Comparison of ENCODE assay signal across 8 mouse cellular contexts in the genomic region with DNA sequence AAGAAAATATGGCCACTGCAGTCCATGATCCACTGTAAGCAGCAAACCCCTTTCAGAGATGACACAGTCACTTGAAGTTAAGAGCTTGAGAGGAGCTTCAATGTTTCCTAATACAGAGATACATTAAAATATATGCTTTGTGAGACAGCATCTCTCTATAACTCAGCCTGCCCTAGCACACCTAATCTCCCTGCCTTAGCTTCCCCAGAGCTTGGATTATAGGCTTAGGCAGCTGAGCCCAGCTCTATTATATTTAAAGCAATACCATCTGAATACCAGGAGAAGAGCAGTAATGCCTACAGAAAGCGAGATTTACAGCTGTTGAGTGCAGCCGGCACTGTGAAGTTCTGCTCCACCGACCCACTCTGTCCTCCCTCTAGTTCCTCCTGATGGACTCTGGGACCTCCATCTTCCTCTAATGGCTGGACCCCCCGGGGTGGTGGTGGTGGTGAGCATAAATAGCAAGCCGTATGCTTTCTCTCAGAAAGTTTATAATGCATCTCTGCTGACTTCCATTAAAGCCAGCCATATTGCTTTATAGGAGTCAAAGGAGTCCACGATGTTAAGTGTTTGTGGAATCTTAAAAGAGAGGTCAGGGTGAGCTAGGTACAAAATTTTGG. TPM values are rescaled to one million over a fixed set of nuclear protein-coding genes. Genes with fewer than 3 reads are reported as not detected.
DNase-seq lines count a peak whose midpoint lies in the region; ATAC-seq and TF ChIP-seq lines count a peak whose summit lies in the region.
"Had no signal": no experiment of that assay in that cellular context is flagged by ENCODE, and none has a peak within 500 bp of the region (broad histone marks: within the 10 kb centered on the region; RNA-seq: fewer than 3 reads in every experiment).

No protein-coding gene starts in this region.

- H3K4me3 ChIP-seq in kidney, postnatal 0 days (replicated peaks; ENCODE audit: low read depth, low read length) = no peak overlapping the region
- peak overlapping the region; percentile 60; the same call in 1 of the 2 replicates for H3K4me3 ChIP-seq in bone marrow macrophage, adult 2 months (ENCODE audit: insufficient read depth, low read length)
- no peak overlapping the region for H3K4me3 ChIP-seq in hindbrain, postnatal 0 days (ENCODE audit: low read length)
- H3K4me3 ChIP-seq in midbrain, embryonic 14.5 days (replicated peaks; ENCODE audit: low read depth, low read length) = peak overlapping the region; percentile 75; the same call in 1 of the 2 replicates
- no peak overlapping the region for H3K4me3 ChIP-seq in forebrain, embryonic 14.5 days (ENCODE audit: low read depth, low read length)

- H3K4me1 ChIP-seq in kidney, postnatal 0 days (replicated peaks; ENCODE audit: insufficient read depth, low read length) = no peaks in the 10 kb centered on the region
- peaks cover 59% of the 10 kb centered on the region for H3K4me1 ChIP-seq in bone marrow macrophage, adult 2 months (ENCODE audit: control insufficient read depth, insufficient read depth, low read length)
- H3K4me1 ChIP-seq in hindbrain, postnatal 0 days (ENCODE audit: insufficient read depth, low read length) = 0 out of 2 replicates have a peak, but pooled peaks cover 10% of the 10 kb centered on the region
- peaks cover 24% of the 10 kb centered on the region for H3K4me1 ChIP-seq in midbrain, embryonic 14.5 days (ENCODE audit: control insufficient read depth, insufficient read depth, low read length)
- H3K4me1 ChIP-seq in forebrain, embryonic 14.5 days (ENCODE audit: control insufficient read depth, insufficient read depth, low read length) = peaks cover 17% of the 10 kb centered on the region

- no peak for ATAC-seq in kidney, postnatal 0 days (replicated peaks; ENCODE audit: low FRiP score, low read depth)
- no peak for ATAC-seq in hindbrain, postnatal 0 days
- no peak for ATAC-seq in midbrain, embryonic 14.5 days (ENCODE audit: low FRiP score, low TSS enrichment)
- ATAC-seq in forebrain, embryonic 14.5 days = no peak

- H3K9ac ChIP-seq in kidney, postnatal 0 days (ENCODE audit: low read depth, low read length) = no peak overlapping the region
- H3K9ac ChIP-seq in hindbrain, postnatal 0 days (replicated peaks; ENCODE audit: low read length) = no peak overlapping the region
- peak overlapping the region; percentile 88; the same call in 1 of the 2 replicates for H3K9ac ChIP-seq in midbrain, embryonic 14.5 days (replicated peaks; ENCODE audit: low read length)
- no peak overlapping the region for H3K9ac ChIP-seq in forebrain, embryonic 14.5 days (ENCODE audit: low read length)

- no peak overlapping the region for H3K4me2 ChIP-seq in kidney, postnatal 0 days (ENCODE audit: low read length)
- peak overlapping the region; percentile 59; the same call in 1 of the 2 replicates for H3K4me2 ChIP-seq in hindbrain, postnatal 0 days (ENCODE audit: low read depth, low read length)
- peak overlapping the region; percentile 70 for H3K4me2 ChIP-seq in midbrain, embryonic 14.5 days (ENCODE audit: low read length)
- H3K4me2 ChIP-seq in forebrain, embryonic 14.5 days (ENCODE audit: low read length) = no peak overlapping the region

- no peak for TF ChIP-seq CTCF in kidney, postnatal 0 days (IDR thresholded peaks at IDR 0.05; ENCODE audit: low read depth)
- TF ChIP-seq CTCF in bone marrow macrophage, adult 2 months (IDR thresholded peaks at IDR 0.05; ENCODE audit: low read depth, low read length) = no peak
- TF ChIP-seq CTCF in hindbrain, postnatal 0 days (IDR thresholded peaks at IDR 0.05; ENCODE audit: low read depth) = no peak

- H3K36me3 ChIP-seq in kidney, postnatal 0 days (ENCODE audit: insufficient read depth, low read length) = no peaks in the 10 kb centered on the region
- no peaks in the 10 kb centered on the region for H3K36me3 ChIP-seq in hindbrain, postnatal 0 days (ENCODE audit: insufficient read depth, low read length)
- H3K36me3 ChIP-seq in midbrain, embryonic 14.5 days (ENCODE audit: control insufficient read depth, insufficient read depth, low read length) = no peaks in the 10 kb centered on the region
- no peaks in the 10 kb centered on the region for H3K36me3 ChIP-seq in forebrain, embryonic 14.5 days (ENCODE audit: control insufficient read depth, insufficient read depth, low read length)

- WGBS in kidney, postnatal 0 days = 47% methylated on average over 6 of the region's 6 CpGs
- 75% methylated on average over 6 of the region's 6 CpGs for WGBS in hindbrain, postnatal 0 days
- 61% methylated on average over 6 of the region's 6 CpGs for WGBS in midbrain, embryonic 14.5 days
- WGBS in forebrain, embryonic 14.5 days = 75% methylated on average over 6 of the region's 6 CpGs

- no peaks in the 10 kb centered on the region for H3K9me3 ChIP-seq in kidney, postnatal 0 days (replicated peaks; ENCODE audit: low read length)
- H3K9me3 ChIP-seq in hindbrain, postnatal 0 days (ENCODE audit: low read length) = no peaks in the 10 kb centered on the region
- H3K9me3 ChIP-seq in midbrain, embryonic 14.5 days (ENCODE audit: control insufficient read depth, low read length) = no peaks in the 10 kb centered on the region
- no peaks in the 10 kb centered on the region for H3K9me3 ChIP-seq in forebrain, embryonic 14.5 days (replicated peaks; ENCODE audit: control insufficient read depth, low read length)

- peak; percentile 25 for DNase-seq in kidney, postnatal 0 days (ENCODE audit: low spot score)
- no peak for DNase-seq in kidney, postnatal 4 days
- DNase-seq in hindbrain, postnatal 0 days (ENCODE audit: low spot score) = no peak
- DNase-seq in midbrain, embryonic 14.5 days = peak; percentile 33
- DNase-seq in frontal cortex, postnatal 36 days (ENCODE audit: low spot score in 2 of 2) = no peak
- DNase-seq in forebrain, embryonic 14.5 days (ENCODE audit: low spot score) = no peak
- DNase-seq: thymus, adult 2 months had no signal

- no peak for TF ChIP-seq POLR2A in bone marrow macrophage, adult 2 months (IDR thresholded peaks at IDR 0.05; ENCODE audit: borderline replicate concordance, low read depth, low read length)

- no peak overlapping the region for H3K27ac ChIP-seq in kidney, postnatal 0 days
- peak overlapping the region; percentile 95 for H3K27ac ChIP-seq in bone marrow macrophage, adult 2 months (ENCODE audit: insufficient read depth, low read depth, low read length)
- H3K27ac ChIP-seq in hindbrain, postnatal 0 days = peak overlapping the region; percentile 99; the same call in 1 of the 2 replicates
- H3K27ac ChIP-seq in midbrain, embryonic 14.5 days (replicated peaks; ENCODE audit: low read depth, low read length) = peak overlapping the region; percentile 99; the same call in 1 of the 2 replicates
- H3K27ac ChIP-seq in forebrain, embryonic 14.5 days (ENCODE audit: low read depth, low read length) = no peak overlapping the region

- no peaks in the 10 kb centered on the region for H3K27me3 ChIP-seq in kidney, postnatal 0 days (ENCODE audit: insufficient read depth, low read length)
- H3K27me3 ChIP-seq in hindbrain, postnatal 0 days (ENCODE audit: insufficient read depth, low read length) = no peaks in the 10 kb centered on the region
- no peaks in the 10 kb centered on the region for H3K27me3 ChIP-seq in midbrain, embryonic 14.5 days (ENCODE audit: control insufficient read depth, insufficient read depth, low read length)
- H3K27me3 ChIP-seq in forebrain, embryonic 14.5 days (replicated peaks; ENCODE audit: control insufficient read depth, insufficient read depth, low read length) = no peaks in the 10 kb centered on the region

RNA-seq across cellular contexts. Expression of a gene that starts 1.2 kb away (rescaled TPM):
- 39.9 and 40.1 TPM in 2 replicates for polyA plus RNA-seq in kidney, postnatal 0 days (2015; fragmentation: Nextera tagmentation; extraction: Ambion mirVana)
- 31.3 and 39.7 TPM in 2 replicates for polyA plus RNA-seq in bone marrow macrophage, adult 2 months (2012; ENCODE audit: insufficient read depth, insufficient read length, missing spikeins)
- total RNA-seq in hindbrain, postnatal 0 days (2014; rRNA removed) = 149 and 160 TPM in 2 replicates
- 95.7 and 109 TPM in 2 replicates for polyA plus RNA-seq in hindbrain, postnatal 0 days (2015; fragmentation: Nextera tagmentation; extraction: Ambion mirVana)
- 155 and 208 TPM in 2 replicates for polyA plus RNA-seq in midbrain, embryonic 14.5 days (2014; fragmentation: Nextera tagmentation; extraction: Ambion mirVana)
- 140 and 141 TPM in 2 replicates for polyA plus RNA-seq in forebrain, embryonic 14.5 days (2014; fragmentation: Nextera tagmentation; extraction: Ambion mirVana)

RNA-seq across cellular contexts. Expression of a gene that starts 30.3 kb away (rescaled TPM):
- 31.4 and 36.6 TPM in 2 replicates for polyA plus RNA-seq in kidney, postnatal 0 days (2015; fragmentation: Nextera tagmentation; extraction: Ambion mirVana)
- 12.9 and 14.5 TPM in 2 replicates for polyA plus RNA-seq in bone marrow macrophage, adult 2 months (2012; ENCODE audit: insufficient read depth, insufficient read length, missing spikeins)
- total RNA-seq in hindbrain, postnatal 0 days (2014; rRNA removed) = 19.4 and 22.2 TPM in 2 replicates
- 40.8 and 41.2 TPM in 2 replicates for polyA plus RNA-seq in hindbrain, postnatal 0 days (2015; fragmentation: Nextera tagmentation; extraction: Ambion mirVana)
- polyA plus RNA-seq in midbrain, embryonic 14.5 days (2014; fragmentation: Nextera tagmentation; extraction: Ambion mirVana) = 39.8 and 41.5 TPM in 2 replicates
- polyA plus RNA-seq in forebrain, embryonic 14.5 days (2014; fragmentation: Nextera tagmentation; extraction: Ambion mirVana) = 34.1 and 39.7 TPM in 2 replicates

Comparison
In these comparisons a context has a peak if more than half of its experiments do, and no peak if none do; other contexts are left out.
1. DNase-seq: peak in kidney, postnatal 0 days (single experiment) and midbrain, embryonic 14.5 days (single experiment); none in kidney, postnatal 4 days (0 of 2), hindbrain, postnatal 0 days (single experiment), frontal cortex, postnatal 36 days (0 of 2) and forebrain, embryonic 14.5 days (single experiment).
2. H3K27ac ChIP-seq: peak in bone marrow macrophage, adult 2 months (single experiment), hindbrain, postnatal 0 days (single experiment) and midbrain, embryonic 14.5 days (single experiment); none in kidney, postnatal 0 days (single experiment) and forebrain, embryonic 14.5 days (single experiment).
3. H3K4me2 ChIP-seq: peak in hindbrain, postnatal 0 days (single experiment) and midbrain, embryonic 14.5 days (single experiment); none in kidney, postnatal 0 days (single experiment) and forebrain, embryonic 14.5 days (single experiment).
4. H3K4me3 ChIP-seq: peak in bone marrow macrophage, adult 2 months (single experiment) and midbrain, embryonic 14.5 days (single experiment); none in kidney, postnatal 0 days (single experiment), hindbrain, postnatal 0 days (single experiment) and forebrain, embryonic 14.5 days (single experiment).